Mouse (Mus musculus): ENCODE results near the gene Cnih2. TPM values are rescaled to one million over a fixed set of nuclear protein-coding genes. Genes with fewer than 3 reads are reported as not detected.

The Cnih2 gene
- total and polyA plus RNA-seq, 2 experiments from 2014 or later, result 397 to 573 TPM

DNA sequence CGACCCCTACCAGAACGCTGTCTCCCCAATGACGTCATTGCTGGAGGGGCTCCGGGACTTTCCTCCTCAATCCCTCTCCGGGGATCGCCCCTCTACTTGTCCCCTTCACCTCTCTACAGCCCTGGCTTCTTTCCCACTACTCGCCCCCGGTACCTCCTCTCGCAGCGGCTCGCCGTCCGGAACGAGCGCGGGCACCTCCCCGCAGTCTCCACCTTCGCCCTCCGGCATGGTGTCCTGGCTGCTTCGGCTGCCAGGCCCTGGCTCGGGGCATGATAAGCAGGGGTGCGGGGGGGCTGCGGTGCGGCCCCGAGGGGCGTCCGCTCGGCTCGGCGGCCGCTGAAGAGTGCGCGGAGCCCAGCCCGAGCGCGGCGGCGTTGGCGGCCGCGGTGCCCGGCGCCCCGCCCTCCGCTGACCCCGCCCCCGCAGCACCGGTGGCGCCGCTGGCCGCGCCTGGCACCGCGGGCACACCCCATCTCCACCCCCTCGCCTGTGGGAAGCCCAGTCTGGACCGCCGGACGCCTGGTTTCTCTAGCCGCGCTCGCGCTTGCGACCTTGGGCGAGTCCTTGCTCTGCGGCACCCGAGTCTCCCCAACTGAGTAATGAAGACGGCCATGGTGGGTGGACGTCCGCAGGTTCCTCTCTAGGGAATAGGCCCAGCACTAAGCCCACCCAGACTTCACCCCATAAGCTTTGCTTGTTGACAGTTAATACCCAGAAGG is 13.0 kb downstream of the Cnih2 start, which contains the start of gene Tmem151a:
Gene Tmem151a, minus strand, starts transcription at position 387 of the 719 bp plus-strand sequence.
- ATAC-seq (no peak), DNase-seq (ENCODE audit: low spot score) (peak; percentile 60)
- Histone ChIP-seq H3K27me3 (ENCODE audit: insufficient read depth, low read length) (no peaks in the 10 kb centered on the region), H3K4me2 (ENCODE audit: low read depth, low read length) (peak within 1 kb of the TSS; percentile 67), H3K36me3 (ENCODE audit: insufficient read depth, low read length) (0 out of 2 replicates have a peak, but pooled peaks cover under 1% of the 10 kb centered on the region), H3K27ac (peak within 1 kb of the TSS; percentile 71), H3K9me3 (ENCODE audit: low read length) (no peaks in the 10 kb centered on the region), H3K9ac (replicated peaks; ENCODE audit: low read length) (peak within 1 kb of the TSS; percentile 86), H3K4me3 (ENCODE audit: low read length) (peak within 1 kb of the TSS; percentile 69), H3K4me1 (ENCODE audit: insufficient read depth, low read length) (peaks cover 13% of the 10 kb centered on the region; the same call in 1 of the 2 replicates)
- under 1% methylated on average over 65 of the region's 69 CpGs for WGBS
- no peak for TF ChIP-seq CTCF (IDR thresholded peaks at IDR 0.05; ENCODE audit: low read depth)

GRCm38 (mm10) chr19:5084834-5085144 is 13.5 kb downstream of the Cnih2 start:
- H3K4me2 ChIP-seq (ENCODE audit: low read depth, low read length), result peak overlapping the region; percentile 67
- ATAC-seq (no peak), DNase-seq (ENCODE audit: low spot score) (no peak)
- under 1% methylated on average over 15 of the region's 15 CpGs for WGBS
- H3K9me3 ChIP-seq (ENCODE audit: low read length), result no peaks in the 10 kb centered on the region
- TF ChIP-seq CTCF (IDR thresholded peaks at IDR 0.05; ENCODE audit: low read depth), result no peak
- peak overlapping the region; percentile 71 for H3K27ac ChIP-seq
- no peaks in the 10 kb centered on the region for H3K36me3 ChIP-seq (ENCODE audit: insufficient read depth, low read length)
- H3K27me3 ChIP-seq (ENCODE audit: insufficient read depth, low read length), result no peaks in the 10 kb centered on the region
- peaks cover 13% of the 10 kb centered on the region; the same call in 1 of the 2 replicates for H3K4me1 ChIP-seq (ENCODE audit: insufficient read depth, low read length)
- H3K4me3 ChIP-seq (ENCODE audit: low read length), result peak overlapping the region; percentile 69
- peak overlapping the region; percentile 86 for H3K9ac ChIP-seq (replicated peaks; ENCODE audit: low read length)

DNA sequence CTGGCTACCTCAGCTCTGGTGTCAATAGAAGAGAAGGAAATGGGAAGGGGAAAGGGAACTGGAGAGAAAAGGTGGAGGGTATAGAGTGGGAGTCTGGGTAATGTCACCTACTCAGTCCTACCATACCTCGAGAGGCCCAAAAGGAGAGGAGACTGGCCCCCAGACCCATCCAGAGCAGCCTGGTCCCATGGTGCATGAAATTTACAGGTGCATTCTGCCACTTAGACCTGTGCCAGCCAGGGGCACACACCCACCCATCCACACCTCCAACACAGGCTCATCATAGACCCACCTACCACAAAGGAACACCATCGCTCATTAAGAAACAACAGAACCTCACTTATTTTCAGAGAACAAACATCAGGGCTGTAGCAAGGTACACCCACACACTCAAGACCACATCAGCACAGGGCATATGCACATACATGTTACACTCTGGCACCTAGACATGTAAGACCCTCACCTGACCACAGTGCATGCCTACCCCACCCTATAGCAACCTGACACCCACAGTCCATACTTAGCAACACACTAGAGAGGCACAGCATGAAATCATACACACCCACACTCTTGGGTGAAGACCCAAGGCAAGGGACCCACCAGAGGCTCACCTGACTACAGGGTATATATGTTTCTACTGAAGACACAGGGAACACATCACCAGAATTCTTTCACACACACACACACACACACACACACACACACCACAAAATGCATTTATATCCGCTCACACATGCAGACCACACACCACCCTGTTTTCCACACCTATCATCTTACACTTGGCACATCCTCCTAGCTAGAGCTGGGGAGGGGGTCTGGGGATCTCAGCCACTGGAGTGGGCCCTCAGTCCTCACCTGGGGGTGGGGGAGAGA is 14.1 kb downstream of the Cnih2 start:
- TF ChIP-seq CTCF (IDR thresholded peaks at IDR 0.05; ENCODE audit: low read depth), result no peak
- peak overlapping the region; percentile 67 for H3K4me2 ChIP-seq (ENCODE audit: low read depth, low read length)
- H3K27ac ChIP-seq, result peak overlapping the region; percentile 71
- H3K4me1 ChIP-seq (ENCODE audit: insufficient read depth, low read length), result peaks cover 10% of the 10 kb centered on the region; the same call in 1 of the 2 replicates
- 63% methylated on average over 3 of the region's 3 CpGs for WGBS
- ATAC-seq (no peak), DNase-seq (ENCODE audit: low spot score) (peak; percentile 45)
- H3K4me3 ChIP-seq (ENCODE audit: low read length), result peak overlapping the region; percentile 69
- no peaks in the 10 kb centered on the region for H3K9me3 ChIP-seq (ENCODE audit: low read length)
- peak overlapping the region; percentile 86 for H3K9ac ChIP-seq (replicated peaks; ENCODE audit: low read length)
- H3K27me3 ChIP-seq (ENCODE audit: insufficient read depth, low read length), result no peaks in the 10 kb centered on the region
- no peaks in the 10 kb centered on the region for H3K36me3 ChIP-seq (ENCODE audit: insufficient read depth, low read length)

GRCm38 (mm10) chr19:5082596-5082995 is 15.7 kb downstream of the Cnih2 start:
- H3K9ac ChIP-seq (replicated peaks; ENCODE audit: low read length), result no peak overlapping the region
- H3K27me3 ChIP-seq (ENCODE audit: insufficient read depth, low read length), result no peaks in the 10 kb centered on the region
- no peak overlapping the region for H3K4me2 ChIP-seq (ENCODE audit: low read depth, low read length)
- no peak for TF ChIP-seq CTCF (IDR thresholded peaks at IDR 0.05; ENCODE audit: low read depth)
- no peak overlapping the region for H3K27ac ChIP-seq
- H3K9me3 ChIP-seq (ENCODE audit: low read length), result no peaks in the 10 kb centered on the region
- no peak overlapping the region for H3K4me3 ChIP-seq (ENCODE audit: low read length)
- ATAC-seq (no peak), DNase-seq (ENCODE audit: low spot score) (no peak)
- WGBS, result 71% methylated on average over 24 of the region's 24 CpGs
- H3K4me1 ChIP-seq (ENCODE audit: insufficient read depth, low read length), result peaks cover 6% of the 10 kb centered on the region; the same call in 1 of the 2 replicates
- H3K36me3 ChIP-seq (ENCODE audit: insufficient read depth, low read length), result no peaks in the 10 kb centered on the region

- Histone ChIP-seq H3K27ac (no peak overlapping the region), H3K4me2 (ENCODE audit: low read depth, low read length) (no peak overlapping the region), H3K36me3 (ENCODE audit: insufficient read depth, low read length) (no peaks in the 10 kb centered on the region), H3K9me3 (ENCODE audit: low read length) (no peaks in the 10 kb centered on the region), H3K4me3 (ENCODE audit: low read length) (no peak overlapping the region), H3K27me3 (ENCODE audit: insufficient read depth, low read length) (no peaks in the 10 kb centered on the region), H3K4me1 (ENCODE audit: insufficient read depth, low read length) (0 out of 2 replicates have a peak, but pooled peaks cover under 1% of the 10 kb centered on the region), H3K9ac (replicated peaks; ENCODE audit: low read length) (no peak overlapping the region)
- WGBS, result 65% methylated on average over 18 of the region's 18 CpGs
- TF ChIP-seq CTCF (IDR thresholded peaks at IDR 0.05; ENCODE audit: low read depth), result no peak
- DNase-seq (ENCODE audit: low spot score) (no peak), ATAC-seq (no peak)
These were observed 16.3 kb downstream of the Cnih2 start for GRCm38 (mm10) chr19:5082005-5082404.

DNA sequence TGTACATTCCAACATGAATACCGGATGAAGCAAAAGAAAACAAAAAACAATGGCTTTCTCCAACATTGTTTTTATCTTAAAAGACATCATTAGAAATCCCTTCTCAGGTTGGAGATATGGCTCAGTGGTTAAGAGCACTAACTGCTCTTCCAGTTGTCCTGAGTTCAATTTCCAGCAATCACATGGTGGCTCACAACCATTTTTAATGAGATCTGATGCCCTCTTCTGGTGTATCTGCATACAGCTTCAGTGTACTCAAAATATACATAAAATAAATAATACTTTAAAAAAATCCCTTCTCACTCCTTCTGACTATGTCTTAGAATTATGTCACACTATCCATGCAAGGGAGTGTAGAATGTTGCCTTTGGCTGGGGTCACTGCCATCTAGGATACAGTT is 19.0 kb downstream of the Cnih2 start:
- H3K9me3 ChIP-seq (ENCODE audit: low read length), result no peaks in the 10 kb centered on the region
- no peak; the same call in 1 of the 2 replicates for TF ChIP-seq CTCF (IDR thresholded peaks at IDR 0.05; ENCODE audit: low read depth)
- WGBS, result 88% methylated on average over 1 of the region's 1 CpGs
- no peak overlapping the region for H3K9ac ChIP-seq (replicated peaks; ENCODE audit: low read length)
- H3K4me2 ChIP-seq (ENCODE audit: low read depth, low read length), result no peak overlapping the region
- H3K4me1 ChIP-seq (ENCODE audit: insufficient read depth, low read length), result no peaks in the 10 kb centered on the region
- H3K27ac ChIP-seq, result no peak overlapping the region
- DNase-seq (ENCODE audit: low spot score), result no peak
- H3K4me3 ChIP-seq (ENCODE audit: low read length), result no peak overlapping the region
- H3K36me3 ChIP-seq (ENCODE audit: insufficient read depth, low read length), result no peaks in the 10 kb centered on the region
- ATAC-seq, result no peak
- H3K27me3 ChIP-seq (ENCODE audit: insufficient read depth, low read length), result no peaks in the 10 kb centered on the region
